Mouse (Mus musculus): Measurements from ENCODE around the gene Gm26657.

The Gm26657 gene

GRCm38 (mm10) chr4:56767861-56768284, 28.0 kb downstream of the Gm26657 start:
- DNase-seq = no peak

GRCm38 (mm10) chr4:56768913-56769312, 29.0 kb downstream of the Gm26657 start:
- no peak for DNase-seq

GRCm38 (mm10) chr4:56771065-56771464, 31.2 kb downstream of the Gm26657 start:
- no peak for DNase-seq

Measured in right cerebral cortex, adult 18-20 months (tissue).